Mouse (Mus musculus) brain, embryonic 14.5 days (tissue): ENCODE data around the gene Emp3. TPM values are rescaled to one million over a fixed set of nuclear protein-coding genes. Genes with fewer than 3 reads are reported as not detected.

ENCODE experiments used
- DNase-seq: peaks from one replicate; pipeline ENCODE4 v3.0.0-alpha.2; 2011; ENCODE audit warnings: low read depth
- CTCF ChIP-seq: fragments of 200-500 bp; IDR thresholded peaks from 2 replicates; pipeline ENCODE4 v1.5.1; 2012; ENCODE audit warnings: inconsistent platforms, mild to moderate bottlenecking, moderate library complexity, borderline replicate concordance; ENCODE audit not compliant: insufficient read depth, insufficient read length; ENCODE audit errors: extremely low read depth
- POLR2A ChIP-seq: fragments of 200-500 bp; IDR thresholded peaks from 2 replicates; pipeline ENCODE4 v1.6.1; 2012; ENCODE audit warnings: mild to moderate bottlenecking, inconsistent platforms, borderline replicate concordance; ENCODE audit not compliant: poor library complexity, insufficient read depth, insufficient read length, severe bottlenecking; ENCODE audit errors: extremely low read depth
- polyA plus RNA-seq: library from polyadenylated mRNA; depleted of rRNA; stranded (reverse); fragments of >200 nt; gene quantifications from 2 replicates; pipeline ENCODE4 v1.2.3, GENCODE M21; 2012

The Emp3 gene
- polyA plus RNA-seq, 1 experiment: 27.7 TPM

DNA sequence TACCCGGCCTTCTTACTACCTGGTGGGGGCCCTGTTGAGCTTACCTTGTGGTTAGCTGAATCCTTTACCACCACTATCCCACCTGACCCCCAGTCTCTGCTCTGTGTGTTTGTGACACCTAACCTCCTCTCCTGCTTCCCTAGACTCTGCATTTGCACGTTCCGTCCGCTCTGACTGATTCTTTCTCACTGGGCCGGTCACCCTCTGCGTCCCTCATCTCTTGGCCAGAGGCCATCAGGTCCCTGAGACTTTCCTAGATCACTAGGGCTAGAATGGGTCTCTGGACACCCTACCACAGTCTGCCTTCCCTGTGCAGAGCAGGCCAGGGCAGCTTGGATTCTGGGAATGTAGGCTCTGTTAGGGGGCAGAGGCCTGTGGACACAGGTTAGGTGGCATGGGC is 7.1 kb downstream of the Emp3 start:
- TF ChIP-seq CTCF (no peak), POLR2A (no peak)
- no peak for DNase-seq

DNA sequence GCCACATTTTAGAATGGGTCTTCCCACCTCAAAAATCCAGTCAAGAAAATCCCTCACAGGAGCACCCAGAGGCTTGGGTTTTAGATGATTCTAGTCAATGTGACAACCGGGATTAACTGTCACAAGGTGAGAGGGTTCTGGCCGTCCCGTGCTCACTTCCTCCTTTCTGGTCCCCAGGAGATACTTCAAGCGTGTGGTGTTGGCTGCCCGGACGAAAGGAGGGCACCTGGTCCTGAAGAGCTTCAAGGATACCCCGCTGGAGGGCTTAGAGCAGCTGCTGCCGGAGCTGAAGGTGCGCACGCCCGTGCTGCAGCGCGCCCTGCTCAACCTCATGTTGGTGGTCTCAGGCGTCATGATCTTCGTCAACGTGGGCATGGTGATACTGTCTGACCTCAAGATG is 12.1 kb downstream of the Emp3 start:
- TF ChIP-seq POLR2A (no peak), CTCF (no peak)
- no peak for DNase-seq

DNA sequence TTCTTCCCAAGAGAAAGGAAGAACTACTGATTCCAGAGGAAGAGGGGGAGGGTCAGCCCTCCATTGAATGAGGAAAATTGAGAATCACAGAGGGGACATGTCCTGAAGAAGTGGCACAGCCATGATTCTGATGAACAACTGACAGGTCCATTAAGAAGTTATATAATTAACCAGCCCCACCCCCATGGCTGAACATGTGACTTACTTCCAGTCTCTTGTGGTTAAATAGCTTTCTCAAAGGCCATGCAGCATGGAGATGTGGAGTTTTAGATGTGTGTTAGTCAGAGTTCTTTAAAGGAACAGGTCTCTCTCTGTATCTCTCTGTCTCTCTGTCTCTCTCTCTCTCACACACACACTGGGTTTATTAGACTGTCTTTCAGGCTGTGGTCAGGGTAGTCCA is 12.8 kb downstream of the Emp3 start:
- TF ChIP-seq POLR2A (no peak), CTCF (no peak)
- DNase-seq: no peak

DNA sequence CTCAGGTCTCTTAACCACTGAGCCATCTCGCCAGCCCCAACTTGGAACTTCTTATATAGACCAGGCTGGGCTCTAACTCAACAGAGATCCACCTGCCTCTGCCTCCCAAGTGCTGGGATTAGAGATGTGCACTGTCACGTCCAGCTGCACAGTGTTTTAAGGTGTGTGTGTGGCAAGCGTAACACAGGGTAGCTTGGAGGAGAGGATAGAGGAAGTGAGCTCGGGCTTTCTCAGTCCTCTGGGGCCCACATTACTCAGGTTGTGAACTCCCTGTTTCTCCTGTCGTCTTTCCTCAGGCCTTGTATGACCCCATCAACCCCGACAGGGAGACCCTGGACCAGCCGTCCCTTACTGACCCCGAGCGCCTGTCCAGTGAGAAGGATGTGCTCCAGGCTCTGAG is 14.6 kb downstream of the Emp3 start:
- no peak for DNase-seq
- TF ChIP-seq CTCF: no peak
- no peak for TF ChIP-seq POLR2A

DNA sequence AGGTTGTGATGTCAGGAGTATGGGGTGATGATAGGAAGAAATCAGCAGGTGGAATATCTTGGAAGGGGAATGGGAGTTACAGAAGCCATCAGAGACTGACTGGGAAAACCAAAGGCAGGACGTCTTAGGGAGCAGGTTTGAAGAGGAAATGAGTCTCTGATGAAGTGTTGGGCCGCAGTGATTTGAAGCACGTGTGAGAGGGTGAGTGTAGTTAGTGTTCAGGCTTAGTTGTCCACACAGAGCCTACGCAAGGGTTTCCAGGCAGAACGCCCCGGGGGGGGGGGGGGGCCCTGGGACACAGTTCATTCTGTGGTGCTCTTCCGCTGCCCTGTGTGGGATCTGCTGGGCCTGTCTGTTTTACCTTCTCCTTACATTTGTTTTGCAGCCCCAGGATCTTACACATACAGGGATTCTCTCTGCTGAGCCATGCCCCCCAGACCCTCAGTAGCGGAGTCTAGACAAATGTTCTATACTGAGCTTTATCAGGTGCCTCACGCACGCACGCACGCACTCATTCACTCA is 18.7 kb downstream of the Emp3 start:
- peak; percentile 12 for DNase-seq
- no peak for TF ChIP-seq POLR2A

DNA sequence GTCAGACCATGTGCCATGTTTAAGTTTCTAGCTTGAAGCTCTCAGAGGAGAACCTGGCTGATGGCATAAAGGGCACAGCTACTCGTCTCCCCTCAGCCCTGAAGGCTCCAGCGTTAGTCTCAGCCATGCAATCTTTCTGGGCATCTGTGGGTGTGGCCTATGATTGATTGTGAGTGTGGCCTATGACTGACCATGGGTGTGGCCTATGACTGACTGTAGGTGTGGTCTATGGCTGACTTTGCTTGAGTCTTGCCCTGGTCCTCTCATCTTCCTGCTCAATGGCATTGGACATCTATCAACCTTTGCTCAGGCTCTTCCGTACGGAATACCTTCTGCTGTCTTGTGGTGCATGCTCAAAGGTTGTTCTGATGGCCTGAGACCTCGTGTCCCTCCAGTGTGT is 19.6 kb downstream of the Emp3 start:
- no peak for TF ChIP-seq CTCF
- DNase-seq: no peak

DNA sequence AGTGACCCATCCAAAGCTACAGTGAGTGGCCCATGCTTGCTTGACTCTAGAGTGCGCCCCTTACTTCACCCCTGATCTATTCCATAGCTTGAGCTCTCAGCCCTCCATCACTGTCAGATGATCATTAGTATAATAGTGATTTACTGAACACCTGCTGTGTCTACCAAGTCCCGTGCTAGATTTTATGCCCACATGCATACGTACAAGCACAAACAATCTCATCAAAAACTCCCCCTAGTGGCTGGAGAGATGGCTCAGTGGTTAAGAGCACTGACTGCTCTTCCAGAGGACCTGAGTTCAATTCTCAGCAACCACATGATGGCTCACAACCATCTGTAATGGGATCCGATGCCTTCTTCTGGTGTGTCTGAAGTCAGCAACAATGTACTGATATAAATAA is 23.1 kb downstream of the Emp3 start:
- peak; percentile 52 for DNase-seq

DNA sequence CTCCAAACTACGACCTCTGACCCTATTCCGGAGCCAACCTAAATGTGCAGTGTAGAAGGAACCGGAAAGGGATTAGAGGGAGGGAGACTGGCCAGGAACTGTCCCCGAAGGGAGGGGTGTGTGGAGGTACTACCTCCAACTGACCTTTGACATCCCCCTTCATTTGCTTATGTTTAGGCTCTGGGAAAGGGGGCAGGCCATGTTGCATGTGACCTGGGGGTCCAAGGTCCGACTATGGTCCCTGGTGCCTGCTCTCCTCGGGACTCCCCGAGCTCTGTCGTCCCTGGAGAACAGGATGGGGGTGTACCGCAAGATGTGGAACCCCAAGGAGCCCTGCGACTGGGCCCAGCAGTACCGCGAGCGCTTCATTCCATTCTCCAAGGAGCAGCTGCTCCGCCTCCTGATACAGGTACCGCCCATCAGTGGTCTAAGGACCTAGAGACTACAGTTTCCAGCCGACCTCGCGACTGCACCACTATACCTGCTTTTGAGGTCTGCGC is 23.9 kb downstream of the Emp3 start:
- peak; percentile 49 for DNase-seq
- TF ChIP-seq CTCF (no peak), POLR2A (no peak)

DNA sequence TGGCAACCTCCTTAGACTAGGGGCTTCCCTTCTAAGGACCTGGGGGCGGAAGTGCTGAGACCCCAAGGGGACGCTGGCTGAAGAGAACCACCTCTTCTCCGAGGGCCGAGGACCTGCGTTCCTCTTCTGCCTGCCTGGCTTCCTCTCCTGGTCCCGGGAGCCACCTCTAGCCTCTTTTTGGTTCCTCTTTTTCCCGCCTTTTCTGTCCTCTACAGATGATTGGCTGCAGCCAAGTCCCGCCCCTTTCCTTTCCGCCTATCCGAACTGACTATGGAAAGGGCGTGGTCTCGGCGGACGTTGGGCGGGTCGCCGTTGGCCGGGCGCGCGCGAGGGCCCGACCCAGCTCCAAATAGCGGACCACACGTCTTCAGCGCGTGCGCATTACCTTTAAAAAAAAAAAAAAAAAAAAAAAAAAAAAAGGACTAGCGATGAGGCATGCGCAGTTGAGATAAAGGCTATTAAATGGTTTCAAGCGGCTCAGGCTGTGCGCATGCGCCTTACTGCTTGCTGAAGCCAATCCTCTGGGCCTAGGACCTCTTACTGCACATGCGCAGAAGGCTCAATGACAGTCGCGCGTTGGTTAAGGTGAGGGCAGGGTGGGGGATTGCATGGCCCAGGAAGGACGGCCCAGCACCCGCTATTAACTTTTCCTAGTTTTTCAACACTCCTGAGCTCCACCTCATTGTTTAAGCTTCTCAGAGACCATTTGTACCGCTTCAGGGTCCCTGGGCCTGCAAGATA is 24.5 kb downstream of the Emp3 start, which contains the start of the genes Syngr4 and Tmem143:
Syngr4 (minus strand) TSS at position 198 of the 741 bp plus-strand sequence.
Tmem143 (plus strand) TSS at position 425 of the 741 bp plus-strand sequence.
- TF ChIP-seq CTCF (no peak), POLR2A (peak; percentile 69; the same call in 1 of the 2 replicates)
- peak; percentile 99 for DNase-seq

DNA sequence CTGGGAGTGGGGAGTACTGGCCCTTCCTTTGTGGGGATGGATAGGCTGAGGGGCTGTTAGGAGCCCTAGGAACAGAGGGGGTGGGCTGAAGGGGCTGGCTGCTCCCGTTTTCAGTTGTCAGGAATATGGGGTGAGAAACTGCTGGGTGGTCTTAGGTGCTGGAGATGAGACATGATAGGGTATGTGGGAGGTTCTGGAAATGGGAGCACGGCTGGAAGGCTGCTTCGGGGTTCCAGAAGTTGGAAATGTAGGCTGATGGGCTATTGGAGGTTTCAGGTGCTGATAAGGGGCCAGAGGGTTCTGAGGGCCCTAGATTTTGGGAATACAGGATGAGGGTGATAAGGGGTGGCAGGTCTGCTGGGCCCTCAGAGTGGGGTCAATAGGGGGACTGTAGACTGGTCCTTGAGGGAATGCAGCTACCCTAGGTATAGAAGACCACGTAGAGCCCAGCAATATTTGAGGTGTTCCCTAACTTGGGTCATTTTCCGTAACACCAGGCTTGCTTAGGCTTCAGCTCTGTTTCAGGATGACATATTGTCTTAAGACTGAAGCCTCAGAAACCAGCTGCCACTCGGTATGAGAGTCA is 25.2 kb downstream of the Emp3 start:
- no peak for DNase-seq

DNA sequence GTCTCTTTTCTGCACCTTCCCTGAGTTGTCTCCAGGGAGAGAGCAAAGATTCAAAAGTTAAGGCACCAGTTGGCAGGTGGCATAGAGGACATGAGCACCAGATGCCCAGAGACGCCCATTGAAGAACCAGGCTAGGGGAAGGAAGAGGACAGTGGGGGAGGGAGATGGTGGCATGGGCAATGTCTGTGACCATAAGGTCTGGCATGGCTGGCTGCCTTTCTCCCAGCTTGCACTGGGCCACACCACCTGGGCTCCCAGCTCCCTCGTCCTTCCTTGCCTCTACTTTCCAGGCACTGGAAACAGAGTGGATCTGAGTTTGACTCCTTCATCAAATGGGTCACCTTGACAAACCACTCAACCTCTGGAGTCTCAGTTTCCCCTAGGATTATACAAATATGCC is 28.6 kb downstream of the Emp3 start:
- DNase-seq: no peak
- no peak for TF ChIP-seq POLR2A
- no peak for TF ChIP-seq CTCF

More for the DNA sequence above, 25.2 kb downstream of the Emp3 start:
- TF ChIP-seq CTCF (no peak), POLR2A (no peak)

DNA sequence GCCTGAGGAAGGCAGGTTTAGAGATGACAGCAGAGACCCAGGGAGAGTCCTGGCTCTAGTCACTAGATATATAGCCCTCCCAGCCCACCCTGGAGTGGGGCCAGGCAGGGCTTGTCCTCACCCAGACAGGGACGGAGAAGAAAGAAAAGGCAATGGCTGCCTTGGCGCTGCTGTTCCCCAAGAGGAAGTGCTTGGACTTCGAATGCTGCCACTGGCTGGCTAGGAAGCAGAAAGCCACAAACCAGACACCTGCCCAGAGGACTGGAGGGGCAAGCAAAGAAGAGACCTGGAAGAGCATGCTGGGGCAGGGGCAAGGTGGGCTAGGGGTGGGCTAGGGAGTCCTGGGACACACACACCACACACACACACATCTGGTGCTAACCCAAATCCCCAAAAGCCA is 34.0 kb downstream of the Emp3 start:
- no peak for DNase-seq
- TF ChIP-seq CTCF (no peak), POLR2A (no peak)
